Mouse (Mus musculus): ENCODE results near the gene Cnnm1.

GRCm38 (mm10) chr19:43513874-43514273, 73.6 kb downstream of the Cnnm1 start:
- TF ChIP-seq CTCF (IDR thresholded peaks at IDR 0.05; ENCODE audit: low read depth) (no peak), EP300 (optimal IDR thresholded peaks at IDR 0.05) (no peak)
